Mouse (Mus musculus): Measurements from ENCODE around the gene Commd6. TPM values are rescaled to one million over a fixed set of nuclear protein-coding genes. Genes with fewer than 3 reads are reported as not detected.

Commd6 gene
- polyA plus RNA-seq, 1 experiment from 2014 or later, result 165 TPM

Other genes starting within 250 kb of the Commd6 start
- gene Tbc1d4, start 31.5 kb downstream of the Commd6 start, polyA plus RNA-seq (2015; fragmentation: Nextera tagmentation; extraction: Ambion mirVana), result 6.5 and 8.4 TPM in 2 replicates
- 164 and 170 TPM in 2 replicates for gene Uchl3, start 13.3 kb upstream of the Commd6 start, polyA plus RNA-seq (2015; fragmentation: Nextera tagmentation; extraction: Ambion mirVana)
- 0.35 and 0.61 TPM in 2 replicates for gene Gm9922, start 89.1 kb upstream of the Commd6 start, polyA plus RNA-seq (2015; fragmentation: Nextera tagmentation; extraction: Ambion mirVana)
- 19.4 and 21.8 TPM in 2 replicates for gene Lmo7, start 89.3 kb upstream of the Commd6 start, polyA plus RNA-seq (2015; fragmentation: Nextera tagmentation; extraction: Ambion mirVana)

All from intestine, embryonic 16.5 days (tissue).